Mouse (Mus musculus) left cerebral cortex, postnatal 10 days (tissue): ENCODE data around the gene Syngr4. TPM values are rescaled to one million over a fixed set of nuclear protein-coding genes. Genes with fewer than 3 reads are reported as not detected.
"Not testable (repeated sequence)": the region's sequence is repeated elsewhere in the genome, so short reads cannot be mapped to it uniquely, and the experiment has no call there.

Experiments
- DNase-seq, 2 experiments: peaks; one replicate each; pipeline ENCODE4 v3.0.0; 2021 to 2022; ENCODE audit warnings: low spot score in 2 of 2, mixed read lengths in 1 of 2; ENCODE audit errors: extremely low spot score in 1 of 2
- intact Hi-C: fragments of 180-260 bp; cut with DNase I; formaldehyde crosslinking; loops from one replicate; pipeline ENCODE4 v1.15.1; 2025
- total RNA-seq, 2 experiments: library from RNA; stranded (reverse); gene quantifications; 2 replicates each; pipeline ENCODE4 v1.2.3; 2021

The Syngr4 gene
- total RNA-seq, 2 experiments from 2014 or later: not detected

- no peak for DNase-seq
- intact Hi-C loops: no loop called here
Observed at GRCm38 (mm10) chr7:45917004-45917704, 20.6 kb upstream of the Syngr4 start.

- DNase-seq: peak; percentile 79 to 89
- intact Hi-C loops: no loop called here
Observed at GRCm38 (mm10) chr7:45916056-45917003, 19.8 kb upstream of the Syngr4 start.

- DNase-seq: no peak
- intact Hi-C loops: no loop called here
Observed at GRCm38 (mm10) chr7:45915011-45915410, 18.5 kb upstream of the Syngr4 start.

GRCm38 (mm10) chr7:45914067-45914466, 17.6 kb upstream of the Syngr4 start:
- intact Hi-C loops: no loop called here
- no peak for DNase-seq

GRCm38 (mm10) chr7:45909145-45909544, 12.6 kb upstream of the Syngr4 start:
- intact Hi-C loops: no loop called here

GRCm38 (mm10) chr7:45908384-45908783, 11.9 kb upstream of the Syngr4 start:
- intact Hi-C loops: no loop called here
- no peak for DNase-seq

More at GRCm38 (mm10) chr7:45909145-45909544, 12.6 kb upstream of the Syngr4 start:
- DNase-seq: no peak

- intact Hi-C loops: no loop called here
Observed at GRCm38 (mm10) chr7:45906622-45907021, 10.1 kb upstream of the Syngr4 start.

GRCm38 (mm10) chr7:45902481-45903002, 6.0 kb upstream of the Syngr4 start:
- no peak for DNase-seq
- intact Hi-C loops: no loop called here

More at GRCm38 (mm10) chr7:45906622-45907021, 10.1 kb upstream of the Syngr4 start:
- no peak for DNase-seq

- no peak for DNase-seq
- intact Hi-C loops: no loop called here
Observed at GRCm38 (mm10) chr7:45901562-45901961, 5.0 kb upstream of the Syngr4 start.

GRCm38 (mm10) chr7:45898125-45898524, 1.6 kb upstream of the Syngr4 start:
- DNase-seq, intact Hi-C loops: not testable (repeated sequence)

GRCm38 (mm10) chr7:45897258-45897757, 794 bp upstream of the Syngr4 start:
- intact Hi-C loops: no loop called here
- peak; percentile 49 to 75 for DNase-seq

GRCm38 (mm10) chr7:45895931-45896516, 490 bp downstream of the Syngr4 start:
- intact Hi-C loops: no loop called here
- DNase-seq: no peak

GRCm38 (mm10) chr7:45892651-45893050, 3.9 kb downstream of the Syngr4 start:
- intact Hi-C loops: no loop called here
- no peak for DNase-seq

- intact Hi-C loops: no loop called here
- no peak for DNase-seq
Observed at GRCm38 (mm10) chr7:45887246-45887645, 9.3 kb downstream of the Syngr4 start.

- no peak for DNase-seq
- intact Hi-C loops: no loop called here
Observed at GRCm38 (mm10) chr7:45881011-45881410, 15.5 kb downstream of the Syngr4 start.

GRCm38 (mm10) chr7:45880531-45880930, 16.0 kb downstream of the Syngr4 start:
- intact Hi-C loops: no loop called here
- no peak for DNase-seq

GRCm38 (mm10) chr7:45878278-45878677, 18.2 kb downstream of the Syngr4 start, which contains the start of gene Grin2d:
Gene Grin2d (minus strand): TSS chr7:45878378.
- DNase-seq, intact Hi-C loops: not testable (repeated sequence)

- no peak for DNase-seq
- intact Hi-C loops: no loop called here
Observed at GRCm38 (mm10) chr7:45876895-45877294, 19.6 kb downstream of the Syngr4 start.
